Mouse (Mus musculus) 3134 (cell line): ENCODE results near the gene Nup160.

Experiments used
- DNase-seq: peaks from one replicate; pipeline ENCODE4 v3.0.0-alpha.2; 2011; ENCODE audit warnings: low spot score; ENCODE audit not compliant: insufficient read length; ENCODE audit errors: extremely low read depth

Nup160 gene

DNA sequence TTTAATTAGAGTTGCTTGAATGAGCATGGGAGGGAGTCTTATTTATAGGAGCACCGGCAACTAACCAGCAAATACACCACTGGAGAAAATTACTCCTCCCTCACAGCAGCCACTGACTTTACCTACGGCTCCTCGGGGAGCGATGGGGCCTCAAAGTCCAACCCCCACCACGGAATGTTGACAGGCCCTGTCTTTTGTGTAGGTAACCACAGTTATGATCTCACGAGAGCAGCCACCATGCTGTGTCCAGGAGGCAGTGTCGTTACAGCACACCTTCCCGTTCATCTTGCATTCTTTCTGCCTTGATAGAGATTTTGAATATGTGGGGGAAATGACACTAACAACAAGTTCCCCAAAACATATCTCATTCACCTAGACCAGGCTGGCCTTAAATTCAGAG lies at the start of gene Nup160:
Nup160 (plus strand) TSS at position 209 of the 400 bp plus-strand sequence.
- DNase-seq, result no peak

- DNase-seq, result no peak
These were observed 48.8 kb upstream of the Nup160 start for GRCm38 (mm10) chr2:90628261-90628660.

- DNase-seq, result no peak
These were observed 47.5 kb upstream of the Nup160 start for GRCm38 (mm10) chr2:90629552-90629951.

DNA sequence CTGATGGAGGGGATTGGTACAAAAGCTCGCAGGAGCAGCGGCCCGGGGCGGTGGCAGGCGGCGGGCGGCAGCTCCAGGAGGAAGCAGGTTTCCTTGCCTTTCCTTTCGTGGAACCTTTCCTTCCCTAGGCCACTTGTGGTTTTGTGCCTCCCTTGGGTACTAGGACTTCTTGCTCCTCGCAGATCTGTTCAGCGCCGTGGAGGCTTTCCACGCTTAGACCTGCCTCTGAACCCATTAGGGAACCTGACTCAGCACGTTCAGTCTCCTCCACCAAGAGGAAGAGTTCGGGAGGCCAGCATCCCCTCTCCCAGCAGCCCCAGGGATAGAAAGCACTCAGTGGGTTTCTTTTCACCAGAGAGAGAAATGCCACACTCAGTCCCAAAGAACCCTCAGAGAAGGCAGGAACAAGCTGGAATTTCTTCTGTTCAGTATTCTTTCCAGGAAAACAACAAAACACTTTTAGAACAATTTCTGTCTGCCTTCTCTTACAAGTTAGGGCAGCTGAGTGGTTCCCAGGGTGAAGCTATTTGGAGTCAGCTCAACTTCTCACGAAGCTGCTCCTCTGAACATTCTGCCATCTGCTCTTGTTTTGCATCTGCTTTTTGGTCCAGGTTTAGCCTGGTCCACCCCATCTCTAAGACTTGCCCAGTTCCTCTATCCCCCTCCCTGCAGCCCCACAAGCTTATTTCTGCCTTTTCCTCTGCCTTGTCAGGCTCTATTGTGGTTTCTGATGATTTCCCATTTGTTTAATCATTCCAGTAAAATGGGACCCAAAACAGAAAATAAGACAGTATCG lies 44.9 kb upstream of the Nup160 start:
- no peak for DNase-seq

DNA sequence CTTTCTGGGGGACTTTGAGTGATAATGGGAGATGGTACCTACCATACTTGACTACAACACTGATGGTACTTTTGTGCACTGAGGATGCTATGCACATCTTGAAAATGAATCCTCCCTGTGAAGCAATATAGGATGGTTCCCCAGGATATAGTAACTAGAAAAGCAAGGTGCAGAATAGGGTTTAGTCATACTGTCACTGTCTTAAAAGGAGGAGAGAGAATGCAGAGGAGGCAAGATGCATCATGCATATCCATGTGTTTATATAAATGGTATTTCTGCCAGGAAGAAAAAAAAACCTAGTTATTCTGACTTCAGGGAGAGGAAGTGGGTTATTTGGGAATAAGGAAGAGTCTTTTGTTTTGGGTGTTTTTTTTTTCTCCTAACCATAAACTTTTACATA lies 42.3 kb upstream of the Nup160 start:
- no peak for DNase-seq

DNA sequence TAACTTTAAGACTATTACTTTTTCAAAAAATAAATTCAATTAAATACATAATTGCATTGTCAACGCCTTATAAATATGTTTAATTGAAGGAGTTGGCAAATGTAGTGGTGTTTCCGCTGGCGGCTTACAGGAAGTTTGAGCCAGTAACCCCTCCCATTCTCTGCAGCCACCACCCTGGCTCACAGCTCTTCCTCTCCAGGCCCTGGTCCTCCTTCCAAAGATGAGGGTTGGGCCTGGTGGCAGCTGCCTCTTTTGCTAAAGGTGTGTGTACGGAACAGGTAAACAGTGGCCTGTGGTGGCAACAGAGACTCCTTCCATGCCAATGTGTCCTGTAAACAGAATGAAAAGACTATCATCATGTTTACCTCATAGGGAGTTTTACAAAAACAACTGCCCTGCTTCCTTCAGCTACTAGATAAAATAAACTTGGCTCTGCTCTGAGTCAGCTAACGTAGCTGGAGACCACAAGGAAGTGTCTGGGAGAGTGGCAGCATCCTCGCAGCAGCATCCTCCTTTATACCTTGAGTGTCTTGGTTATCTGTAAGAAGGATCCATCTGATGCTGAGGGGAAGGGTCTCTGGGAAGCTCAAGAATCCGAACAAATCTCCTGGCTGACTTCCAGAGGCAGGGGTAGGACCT lies 41.8 kb upstream of the Nup160 start:
- DNase-seq, result no peak

DNA sequence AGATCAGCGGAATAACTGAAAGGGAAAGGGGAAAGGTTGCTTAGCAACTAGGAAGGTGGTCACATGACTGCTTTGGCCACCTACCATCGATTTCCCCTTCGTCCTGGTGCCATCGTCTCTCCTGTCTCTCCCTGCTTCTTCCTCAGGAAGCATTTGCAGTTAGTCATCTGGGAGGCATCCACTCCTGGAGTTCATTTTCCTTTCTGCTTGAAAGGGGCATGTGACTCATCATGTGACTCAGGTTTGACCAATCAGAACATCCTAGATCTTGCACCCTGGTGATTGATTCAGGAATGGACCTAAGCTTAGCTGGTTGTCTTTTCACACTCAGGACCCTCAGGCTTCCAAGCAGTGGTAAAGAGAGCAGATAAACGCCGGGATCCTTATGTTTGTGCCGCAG lies 40.2 kb upstream of the Nup160 start:
- DNase-seq, result no peak

- no peak for DNase-seq
These were observed 37.8 kb upstream of the Nup160 start for GRCm38 (mm10) chr2:90638986-90639746.

- DNase-seq, result peak; percentile 18
These were observed 37.0 kb upstream of the Nup160 start for GRCm38 (mm10) chr2:90639747-90640699.

- peak; percentile 75 for DNase-seq
These were observed 35.9 kb upstream of the Nup160 start for GRCm38 (mm10) chr2:90641007-90641709.

GRCm38 (mm10) chr2:90641710-90642039 lies 35.3 kb upstream of the Nup160 start:
- no peak for DNase-seq

DNA sequence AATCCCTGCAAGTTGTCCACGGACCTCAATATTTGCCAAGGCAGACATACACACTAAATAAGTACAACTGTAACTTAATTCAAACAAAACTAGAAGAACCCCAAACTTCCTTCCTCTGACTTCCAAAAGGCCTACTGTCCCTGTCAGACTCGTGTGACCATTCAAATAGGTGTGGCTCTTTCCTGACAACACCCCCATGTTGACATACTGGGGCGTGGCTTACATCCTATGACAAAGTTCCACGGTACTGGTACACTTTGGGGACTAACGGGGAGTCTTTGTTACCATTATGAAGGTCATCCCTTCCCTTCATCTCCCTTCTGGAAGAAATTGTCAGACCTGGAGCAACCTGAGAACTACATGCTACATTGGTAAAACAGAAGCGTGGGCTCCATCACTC lies 29.9 kb upstream of the Nup160 start:
- no peak for DNase-seq

DNA sequence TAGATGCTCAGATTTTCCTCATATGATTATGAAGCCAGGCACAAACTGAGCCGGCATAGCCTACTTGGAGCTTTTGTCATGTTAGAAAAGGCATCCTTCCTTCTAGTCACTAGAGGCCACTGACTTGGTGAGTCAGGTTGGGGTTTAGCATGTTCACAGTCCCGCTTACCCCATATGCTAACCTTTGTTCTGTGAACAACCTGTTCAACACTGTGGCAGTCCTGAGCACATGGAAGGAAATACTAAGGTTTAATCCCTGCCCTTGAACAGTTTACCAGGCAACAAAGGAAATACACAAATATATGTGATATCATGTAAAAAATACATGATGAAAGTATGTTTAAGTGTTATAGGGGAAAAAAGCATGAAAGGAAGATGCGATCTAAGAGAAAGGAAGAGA lies 27.6 kb upstream of the Nup160 start:
- no peak for DNase-seq

DNA sequence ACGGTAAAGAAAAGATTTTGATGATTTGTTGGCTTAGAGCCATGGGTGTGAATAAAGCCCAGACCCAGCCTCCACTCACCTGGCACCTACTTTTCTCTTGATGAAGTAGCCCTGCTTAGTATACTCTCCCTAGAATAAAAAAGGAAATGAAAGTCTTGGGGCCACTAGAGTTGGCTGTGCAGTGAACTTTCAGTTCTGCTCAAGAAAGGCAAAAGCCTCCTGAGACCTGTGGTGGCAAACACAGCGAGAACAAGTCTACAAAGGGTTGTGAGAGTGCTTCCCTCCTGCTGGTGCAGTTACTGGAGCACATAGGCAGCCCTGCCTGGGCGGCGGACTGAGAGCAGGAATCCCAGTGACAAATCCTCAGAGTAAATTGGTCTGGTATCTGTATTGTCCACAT lies 27.1 kb upstream of the Nup160 start:
- DNase-seq, result no peak

- DNase-seq, result no peak
These were observed 24.9 kb upstream of the Nup160 start for GRCm38 (mm10) chr2:90652101-90652500.

- no peak for DNase-seq
These were observed 24.0 kb upstream of the Nup160 start for GRCm38 (mm10) chr2:90652993-90653392.

DNA sequence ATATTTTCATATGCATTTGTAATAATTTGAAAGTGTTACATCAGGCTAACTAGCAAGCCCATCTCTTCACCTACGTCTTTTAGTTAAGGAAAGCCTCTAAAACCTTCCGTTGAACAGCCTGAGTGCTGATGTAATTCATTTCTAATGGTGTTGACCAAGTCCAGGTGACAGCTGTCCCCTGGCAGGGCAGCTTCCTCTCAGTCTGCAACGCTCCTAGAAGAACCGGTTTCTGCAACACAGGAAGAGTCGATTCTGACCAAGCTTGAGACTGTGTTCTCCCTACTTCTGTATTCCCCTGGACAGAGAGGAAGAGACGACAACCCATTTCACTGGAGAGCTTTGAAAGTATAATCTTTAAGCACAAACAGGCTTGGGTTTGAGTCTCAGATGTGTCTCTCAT lies 21.6 kb upstream of the Nup160 start:
- no peak for DNase-seq

DNA sequence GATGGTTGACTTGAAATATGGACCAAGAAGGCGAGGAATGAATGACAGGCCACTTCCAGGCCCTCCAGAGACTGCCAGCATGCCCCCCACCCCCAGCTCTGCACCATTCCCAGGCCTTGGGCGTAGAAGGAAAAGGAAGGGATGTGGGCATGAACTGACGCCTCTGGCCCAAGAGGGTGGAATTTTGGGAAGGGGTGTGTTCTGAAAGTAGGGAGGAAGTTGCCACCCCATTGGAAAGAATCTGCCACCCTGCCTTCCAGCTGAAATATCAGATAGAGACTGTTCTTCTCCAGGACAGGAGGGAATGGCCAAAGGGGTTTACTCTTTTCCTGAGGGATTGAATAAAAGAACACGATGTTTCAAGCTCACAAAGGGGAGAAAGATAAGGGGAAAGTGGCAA lies 18.4 kb upstream of the Nup160 start:
- no peak for DNase-seq

GRCm38 (mm10) chr2:90659016-90659415 lies 18.0 kb upstream of the Nup160 start:
- no peak for DNase-seq

- DNase-seq, result no peak
These were observed 17.4 kb upstream of the Nup160 start for GRCm38 (mm10) chr2:90659639-90660038.
